Mouse (Mus musculus): ENCODE data around the gene Psen2. TPM values are rescaled to one million over a fixed set of nuclear protein-coding genes. Genes with fewer than 3 reads are reported as not detected.

The Psen2 gene
- total and polyA plus RNA-seq, 3 experiments: 19.4 to 126 (median 20.2) TPM

GRCm38 (mm10) chr1:180208370-180208769, 54.9 kb downstream of the Psen2 start:
- no peak for DNase-seq (ENCODE audit: low spot score)

GRCm38 (mm10) chr1:180200722-180201121, 62.5 kb downstream of the Psen2 start:
- peaks cover 7% of the 10 kb centered on the region for H3K9me3 ChIP-seq (replicated peaks)
- no peak overlapping the region for H3K4me3 ChIP-seq (ENCODE audit: low read depth, low read length)
- peaks cover 38% of the 10 kb centered on the region for H3K27me3 ChIP-seq (ENCODE audit: insufficient read depth, low read length)
- TF ChIP-seq CTCF (IDR thresholded peaks at IDR 0.05; ENCODE audit: low read depth, low read length) (no peak), GATA1 (IDR thresholded peaks at IDR 0.05; ENCODE audit: borderline replicate concordance, low read length) (no peak)
- ATAC-seq (ENCODE audit: extremely low read depth, insufficient number of reproducible peaks, low FRiP score, poor library complexity, severe bottlenecking) (no peak), DNase-seq (ENCODE audit: low spot score) (no peak)
- no peaks in the 10 kb centered on the region for H3K36me3 ChIP-seq (replicated peaks)
- peaks cover 14% of the 10 kb centered on the region for H3K4me1 ChIP-seq (ENCODE audit: insufficient read depth, low read depth, low read length)

More at GRCm38 (mm10) chr1:180208370-180208769, 54.9 kb downstream of the Psen2 start:
- no peak for TF ChIP-seq GATA1 (IDR thresholded peaks at IDR 0.05; ENCODE audit: borderline replicate concordance, low read length)
- TF ChIP-seq TAL1 (conservative IDR thresholded peaks at IDR 0.05; ENCODE audit: low read depth, low read length): no peak
- no peak for TF ChIP-seq CTCF (IDR thresholded peaks at IDR 0.05; ENCODE audit: low read depth, low read length)
- no peak for TF ChIP-seq GATA2 (IDR thresholded peaks at IDR 0.05; ENCODE audit: borderline replicate concordance, low read depth, low read length)
- no peak for TF ChIP-seq POLR2AphosphoS5 (IDR thresholded peaks at IDR 0.05; ENCODE audit: insufficient replicate concordance, low read depth, low read length)
- ATAC-seq (ENCODE audit: extremely low read depth, insufficient number of reproducible peaks, low FRiP score, poor library complexity, severe bottlenecking): no peak
- no peaks in the 10 kb centered on the region for H3K4me1 ChIP-seq (ENCODE audit: insufficient read depth, low read depth, low read length)
- no peaks in the 10 kb centered on the region for H3K36me3 ChIP-seq (replicated peaks)
- H3K4me3 ChIP-seq (ENCODE audit: low read depth, low read length): no peak overlapping the region
- peaks cover 46% of the 10 kb centered on the region for H3K27me3 ChIP-seq (ENCODE audit: insufficient read depth, low read length)
- peaks cover 7% of the 10 kb centered on the region for H3K9me3 ChIP-seq (replicated peaks)

- DNase-seq (ENCODE audit: low spot score) (no peak), ATAC-seq (ENCODE audit: extremely low read depth, insufficient number of reproducible peaks, low FRiP score, poor library complexity, severe bottlenecking) (no peak)
- Histone ChIP-seq H3K4me3 (ENCODE audit: low read depth, low read length) (no peak overlapping the region), H3K4me1 (ENCODE audit: insufficient read depth, low read depth, low read length) (peaks cover 25% of the 10 kb centered on the region), H3K36me3 (replicated peaks) (no peaks in the 10 kb centered on the region), H3K27me3 (ENCODE audit: insufficient read depth, low read length) (peaks cover 39% of the 10 kb centered on the region), H3K9me3 (replicated peaks) (peaks cover 3% of the 10 kb centered on the region)
- TF ChIP-seq GATA1 (IDR thresholded peaks at IDR 0.05; ENCODE audit: borderline replicate concordance, low read length) (no peak), TAL1 (conservative IDR thresholded peaks at IDR 0.05; ENCODE audit: low read depth, low read length) (no peak), POLR2AphosphoS5 (IDR thresholded peaks at IDR 0.05; ENCODE audit: insufficient replicate concordance, low read depth, low read length) (no peak), GATA2 (IDR thresholded peaks at IDR 0.05; ENCODE audit: borderline replicate concordance, low read depth, low read length) (no peak), CTCF (IDR thresholded peaks at IDR 0.05; ENCODE audit: low read depth, low read length) (no peak)
Measured at GRCm38 (mm10) chr1:180199715-180200050, 63.6 kb downstream of the Psen2 start.

- H3K27me3 ChIP-seq (ENCODE audit: insufficient read depth, low read length): peaks cover 37% of the 10 kb centered on the region
- H3K36me3 ChIP-seq (replicated peaks): no peaks in the 10 kb centered on the region
- ATAC-seq (ENCODE audit: extremely low read depth, insufficient number of reproducible peaks, low FRiP score, poor library complexity, severe bottlenecking) (no peak), DNase-seq (ENCODE audit: low spot score) (no peak)
- no peaks in the 10 kb centered on the region for H3K9me3 ChIP-seq (replicated peaks)
- H3K4me3 ChIP-seq (ENCODE audit: low read depth, low read length): no peak within 1 kb of the TSS
- H3K4me1 ChIP-seq (ENCODE audit: insufficient read depth, low read depth, low read length): peaks cover 30% of the 10 kb centered on the region
- no peak for TF ChIP-seq CTCF (IDR thresholded peaks at IDR 0.05; ENCODE audit: low read depth, low read length)
- TF ChIP-seq TAL1 (conservative IDR thresholded peaks at IDR 0.05; ENCODE audit: low read depth, low read length): no peak
- TF ChIP-seq GATA2 (IDR thresholded peaks at IDR 0.05; ENCODE audit: borderline replicate concordance, low read depth, low read length): no peak
- TF ChIP-seq GATA1 (IDR thresholded peaks at IDR 0.05; ENCODE audit: borderline replicate concordance, low read length): no peak
- TF ChIP-seq POLR2AphosphoS5 (IDR thresholded peaks at IDR 0.05; ENCODE audit: insufficient replicate concordance, low read depth, low read length): no peak
Measured at GRCm38 (mm10) chr1:180198959-180199714, 64.1 kb downstream of the Psen2 start, which contains the start of gene Coq8a. Gene Coq8a, minus strand, starts transcription at chr1:180199602.

- no peak for DNase-seq (ENCODE audit: low spot score)
- Histone ChIP-seq H3K36me3 (replicated peaks) (no peaks in the 10 kb centered on the region), H3K4me3 (ENCODE audit: low read depth, low read length) (no peak overlapping the region), H3K4me1 (ENCODE audit: insufficient read depth, low read depth, low read length) (peaks cover 33% of the 10 kb centered on the region), H3K9me3 (replicated peaks) (no peaks in the 10 kb centered on the region), H3K27me3 (ENCODE audit: insufficient read depth, low read length) (peaks cover 40% of the 10 kb centered on the region)
- no peak for TF ChIP-seq GATA2 (IDR thresholded peaks at IDR 0.05; ENCODE audit: borderline replicate concordance, low read depth, low read length)
- no peak for TF ChIP-seq GATA1 (IDR thresholded peaks at IDR 0.05; ENCODE audit: borderline replicate concordance, low read length)
- no peak for TF ChIP-seq TAL1 (conservative IDR thresholded peaks at IDR 0.05; ENCODE audit: low read depth, low read length)
- TF ChIP-seq POLR2AphosphoS5 (IDR thresholded peaks at IDR 0.05; ENCODE audit: insufficient replicate concordance, low read depth, low read length): no peak
- TF ChIP-seq CTCF (IDR thresholded peaks at IDR 0.05; ENCODE audit: low read depth, low read length): no peak
- no peak for ATAC-seq (ENCODE audit: extremely low read depth, insufficient number of reproducible peaks, low FRiP score, poor library complexity, severe bottlenecking)
Measured at GRCm38 (mm10) chr1:180197956-180198355, 65.3 kb downstream of the Psen2 start.

- DNase-seq (ENCODE audit: low spot score) (no peak), ATAC-seq (ENCODE audit: extremely low read depth, insufficient number of reproducible peaks, low FRiP score, poor library complexity, severe bottlenecking) (no peak)
- no peaks in the 10 kb centered on the region for H3K9me3 ChIP-seq (replicated peaks)
- peaks cover 36% of the 10 kb centered on the region for H3K4me1 ChIP-seq (ENCODE audit: insufficient read depth, low read depth, low read length)
- H3K4me3 ChIP-seq (ENCODE audit: low read depth, low read length): no peak overlapping the region; the same call in 1 of the 2 replicates
- no peaks in the 10 kb centered on the region for H3K36me3 ChIP-seq (replicated peaks)
- peaks cover 42% of the 10 kb centered on the region for H3K27me3 ChIP-seq (ENCODE audit: insufficient read depth, low read length)
- TF ChIP-seq POLR2AphosphoS5 (IDR thresholded peaks at IDR 0.05; ENCODE audit: insufficient replicate concordance, low read depth, low read length) (no peak), CTCF (IDR thresholded peaks at IDR 0.05; ENCODE audit: low read depth, low read length) (no peak), GATA2 (IDR thresholded peaks at IDR 0.05; ENCODE audit: borderline replicate concordance, low read depth, low read length) (no peak), GATA1 (IDR thresholded peaks at IDR 0.05; ENCODE audit: borderline replicate concordance, low read length) (no peak), TAL1 (conservative IDR thresholded peaks at IDR 0.05; ENCODE audit: low read depth, low read length) (no peak)
Measured at GRCm38 (mm10) chr1:180196508-180196907, 66.7 kb downstream of the Psen2 start.

Data from G1E (cell line).